In genomic region chr6:124817563-124817962, GRCm38 (mm10) we compare ENCODE assay signal across 18 mouse cellular contexts. TPM values are rescaled to one million over a fixed set of nuclear protein-coding genes. Genes with fewer than 3 reads are reported as not detected.
"Had no signal": no experiment of that assay in that cellular context is flagged by ENCODE, and none has a peak within 500 bp of the region (broad histone marks: within the 10 kb centered on the region; RNA-seq: fewer than 3 reads in every experiment).

No protein-coding gene starts in this region.

- H3K27ac ChIP-seq: kidney, postnatal 0 days; limb, embryonic 13.5 days had no signal

- H3K9me3 ChIP-seq: limb, embryonic 13.5 days; liver, embryonic 15.5 days had no signal

- DNase-seq: kidney, adult 11 months; kidney, adult 9 months; kidney, postnatal 36 days; layer of hippocampus, adult 9-11 months; left cerebral cortex, postnatal 4 days; lung, embryonic 14.5 days; lung, postnatal 10 days; midbrain, embryonic 14.5 days; right cerebral cortex, adult 18-20 months; right cerebral cortex, postnatal 25 days; thymus, adult 18-20 months; thymus, postnatal 14 days had no signal

- H3K4me3 ChIP-seq: limb, embryonic 13.5 days; liver, embryonic 15.5 days had no signal

- H3K27me3 ChIP-seq: limb, embryonic 13.5 days; liver, embryonic 15.5 days had no signal

RNA-seq across cellular contexts. Expression of gene Cdca3, which starts 11.8 kb away (rescaled TPM):
- total RNA-seq: monocyte, adult 5-6 weeks had no signal

RNA-seq across cellular contexts. Expression of gene Gnb3, which starts 22.5 kb away (rescaled TPM):
- total RNA-seq: layer of hippocampus, adult 18-20 months; liver, adult 2 months; monocyte, adult 5-6 weeks had no signal
- polyA plus RNA-seq: liver, adult 2 months had no signal
